Mouse (Mus musculus): ENCODE measurements around the gene B3galt1. TPM values are rescaled to one million over a fixed set of nuclear protein-coding genes. Genes with fewer than 3 reads are reported as not detected.

B3galt1 gene
- polyA plus RNA-seq, 1 experiment = 0.59 TPM

GRCm38 (mm10) chr2:68021541-68022152 lies 456.0 kb downstream of the B3galt1 start:
- Histone ChIP-seq H3K4me1 (ENCODE audit: control insufficient read depth, insufficient read depth, insufficient read length, low read length) (no peaks in the 10 kb centered on the region), H3K4me3 (ENCODE audit: insufficient read depth, low read depth, low read length) (no peak overlapping the region)

DNA sequence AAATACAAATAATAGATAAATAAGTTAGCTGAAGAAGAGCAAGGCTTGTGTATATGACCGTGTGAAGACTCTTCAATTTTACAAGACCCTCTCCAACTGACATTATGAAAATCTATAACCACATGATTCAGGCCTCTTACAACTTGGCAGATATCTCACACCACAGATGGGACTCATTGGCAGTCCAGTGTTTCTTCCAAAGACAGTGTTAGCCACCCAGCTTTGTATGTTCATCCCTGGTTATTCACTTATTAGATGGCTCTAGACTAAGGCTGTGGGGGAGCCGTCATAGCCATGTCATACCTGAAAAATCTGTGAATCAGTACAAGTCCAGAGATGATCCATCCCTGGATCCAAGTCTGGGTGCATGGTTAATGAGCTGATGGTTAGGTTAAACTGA lies 463.1 kb downstream of the B3galt1 start:
- Histone ChIP-seq H3K4me3 (ENCODE audit: insufficient read depth, low read depth, low read length) (no peak overlapping the region), H3K4me1 (ENCODE audit: control insufficient read depth, insufficient read depth, insufficient read length, low read length) (no peaks in the 10 kb centered on the region), H3K27ac (replicated peaks; ENCODE audit: low read depth, low read length) (no peak overlapping the region)

More at GRCm38 (mm10) chr2:68021541-68022152, 456.0 kb downstream of the B3galt1 start:
- H3K27ac ChIP-seq (replicated peaks; ENCODE audit: low read depth, low read length) = no peak overlapping the region

DNA sequence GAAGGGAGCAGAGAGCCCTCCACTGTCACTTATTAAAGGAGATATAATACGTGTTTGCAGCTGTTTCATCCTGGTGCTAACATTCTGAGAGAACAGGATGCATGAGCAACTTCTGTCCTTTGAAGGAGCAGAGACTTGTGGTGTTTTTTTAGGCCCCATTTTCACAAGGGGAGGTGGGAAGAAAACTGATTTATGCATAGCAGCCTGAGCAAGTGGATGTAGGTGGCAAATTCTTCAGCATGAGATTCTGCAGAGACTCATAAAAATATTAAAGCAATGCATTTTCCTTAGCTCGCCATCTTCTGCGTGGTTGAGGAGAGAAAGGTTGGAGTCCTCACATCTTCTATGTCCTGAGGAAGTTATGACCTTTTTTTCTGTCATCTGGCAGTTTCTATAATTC lies 469.0 kb downstream of the B3galt1 start:
- no peak overlapping the region for H3K4me3 ChIP-seq (ENCODE audit: insufficient read depth, low read depth, low read length)

DNA sequence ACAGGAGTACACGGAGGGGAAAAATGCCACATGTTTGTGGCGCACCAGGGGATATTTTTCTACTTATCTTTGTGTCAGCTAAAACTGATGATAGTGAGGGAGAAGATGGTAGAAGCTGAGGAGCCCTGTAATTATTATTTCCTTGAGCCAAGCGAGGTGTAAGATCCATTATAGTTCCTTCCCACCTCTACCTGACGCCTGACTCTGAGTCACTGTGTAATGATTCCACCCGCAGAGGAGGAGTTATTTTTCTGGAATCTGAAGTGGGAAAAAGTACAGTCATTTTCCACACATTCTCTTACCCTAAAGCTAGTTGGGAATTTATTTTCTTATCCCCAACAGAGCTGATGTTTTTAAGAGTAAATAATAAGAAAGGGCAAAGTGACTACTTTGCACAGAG lies 475.1 kb downstream of the B3galt1 start:
- Histone ChIP-seq H3K4me3 (ENCODE audit: insufficient read depth, low read depth, low read length) (no peak overlapping the region), H3K27ac (replicated peaks; ENCODE audit: low read depth, low read length) (no peak overlapping the region), H3K4me1 (ENCODE audit: control insufficient read depth, insufficient read depth, insufficient read length, low read length) (no peaks in the 10 kb centered on the region)

More for the DNA sequence above, 469.0 kb downstream of the B3galt1 start:
- Histone ChIP-seq H3K27ac (replicated peaks; ENCODE audit: low read depth, low read length) (no peak overlapping the region), H3K4me1 (ENCODE audit: control insufficient read depth, insufficient read depth, insufficient read length, low read length) (no peaks in the 10 kb centered on the region)

GRCm38 (mm10) chr2:68052481-68052880 lies 486.8 kb downstream of the B3galt1 start:
- Histone ChIP-seq H3K27ac (replicated peaks; ENCODE audit: low read depth, low read length) (no peak overlapping the region), H3K4me3 (ENCODE audit: insufficient read depth, low read depth, low read length) (no peak overlapping the region), H3K4me1 (ENCODE audit: control insufficient read depth, insufficient read depth, insufficient read length, low read length) (no peaks in the 10 kb centered on the region)

DNA sequence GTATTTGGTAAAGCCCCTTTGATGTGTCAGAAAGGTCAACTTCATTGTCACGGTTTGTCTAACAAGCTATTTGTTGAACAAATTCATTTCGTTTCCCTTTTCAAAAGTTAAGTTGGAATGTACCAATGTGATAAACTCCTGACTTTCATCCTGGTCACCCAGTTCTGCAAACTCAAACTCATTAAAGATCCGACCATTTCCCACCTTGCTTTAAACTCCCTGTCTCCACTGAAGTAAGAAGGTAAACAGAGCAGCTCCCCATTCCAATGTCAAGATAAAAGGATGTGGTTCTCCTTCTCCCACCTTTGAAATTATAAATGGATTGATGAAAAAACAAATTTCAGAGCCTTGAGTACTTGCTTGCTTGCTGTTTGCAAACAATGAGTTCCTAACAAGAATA lies 487.6 kb downstream of the B3galt1 start:
- Histone ChIP-seq H3K4me3 (ENCODE audit: insufficient read depth, low read depth, low read length) (no peak overlapping the region), H3K4me1 (ENCODE audit: control insufficient read depth, insufficient read depth, insufficient read length, low read length) (no peaks in the 10 kb centered on the region), H3K27ac (replicated peaks; ENCODE audit: low read depth, low read length) (no peak overlapping the region)

GRCm38 (mm10) chr2:68061341-68061740 lies 495.7 kb downstream of the B3galt1 start:
- no peaks in the 10 kb centered on the region for H3K4me1 ChIP-seq (ENCODE audit: control insufficient read depth, insufficient read depth, insufficient read length, low read length)
- no peak overlapping the region for H3K4me3 ChIP-seq (ENCODE audit: insufficient read depth, low read depth, low read length)
- no peak overlapping the region for H3K27ac ChIP-seq (replicated peaks; ENCODE audit: low read depth, low read length)

GRCm38 (mm10) chr2:68079426-68080360 lies 514.0 kb downstream of the B3galt1 start:
- no peaks in the 10 kb centered on the region for H3K4me1 ChIP-seq (ENCODE audit: control insufficient read depth, insufficient read depth, insufficient read length, low read length)
- H3K4me3 ChIP-seq (ENCODE audit: insufficient read depth, low read depth, low read length) = no peak overlapping the region
- H3K27ac ChIP-seq (replicated peaks; ENCODE audit: low read depth, low read length) = no peak overlapping the region

- Histone ChIP-seq H3K27ac (replicated peaks; ENCODE audit: low read depth, low read length) (no peak overlapping the region), H3K4me1 (ENCODE audit: control insufficient read depth, insufficient read depth, insufficient read length, low read length) (no peaks in the 10 kb centered on the region), H3K4me3 (ENCODE audit: insufficient read depth, low read depth, low read length) (no peak overlapping the region)
Observed at GRCm38 (mm10) chr2:68080872-68081280, 515.2 kb downstream of the B3galt1 start.

DNA sequence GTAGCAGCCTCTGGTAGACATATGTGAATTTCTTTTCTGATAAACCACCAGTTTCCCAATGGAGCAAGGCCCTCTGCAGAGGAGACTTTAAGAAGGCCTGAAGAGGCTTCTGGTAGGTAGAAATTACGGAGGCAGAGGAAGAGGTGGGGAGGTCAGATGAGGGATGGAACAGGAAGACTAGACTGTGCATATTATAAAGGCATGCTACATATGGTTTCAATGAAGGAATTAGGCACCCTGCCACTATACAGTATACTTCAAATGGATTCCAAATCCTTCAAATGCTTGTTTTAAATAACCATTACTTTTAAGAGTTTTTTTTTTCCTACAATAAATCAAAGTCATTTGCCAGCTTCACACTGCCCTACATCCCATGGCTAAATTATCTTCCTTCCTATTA lies 518.8 kb downstream of the B3galt1 start:
- Histone ChIP-seq H3K4me1 (ENCODE audit: control insufficient read depth, insufficient read depth, insufficient read length, low read length) (no peaks in the 10 kb centered on the region), H3K4me3 (ENCODE audit: insufficient read depth, low read depth, low read length) (no peak overlapping the region), H3K27ac (replicated peaks; ENCODE audit: low read depth, low read length) (no peak overlapping the region)

GRCm38 (mm10) chr2:68086101-68086500 lies 520.4 kb downstream of the B3galt1 start:
- no peaks in the 10 kb centered on the region for H3K4me1 ChIP-seq (ENCODE audit: control insufficient read depth, insufficient read depth, insufficient read length, low read length)
- no peak overlapping the region for H3K27ac ChIP-seq (replicated peaks; ENCODE audit: low read depth, low read length)
- no peak overlapping the region for H3K4me3 ChIP-seq (ENCODE audit: insufficient read depth, low read depth, low read length)

GRCm38 (mm10) chr2:68091559-68091958 lies 525.9 kb downstream of the B3galt1 start:
- Histone ChIP-seq H3K27ac (replicated peaks; ENCODE audit: low read depth, low read length) (no peak overlapping the region), H3K4me1 (ENCODE audit: control insufficient read depth, insufficient read depth, insufficient read length, low read length) (no peaks in the 10 kb centered on the region), H3K4me3 (ENCODE audit: insufficient read depth, low read depth, low read length) (no peak overlapping the region)

GRCm38 (mm10) chr2:68104641-68105040 lies 539.0 kb downstream of the B3galt1 start:
- H3K4me3 ChIP-seq (ENCODE audit: insufficient read depth, low read depth, low read length) = no peak overlapping the region
- H3K4me1 ChIP-seq (ENCODE audit: control insufficient read depth, insufficient read depth, insufficient read length, low read length) = no peaks in the 10 kb centered on the region
- no peak overlapping the region for H3K27ac ChIP-seq (replicated peaks; ENCODE audit: low read depth, low read length)

DNA sequence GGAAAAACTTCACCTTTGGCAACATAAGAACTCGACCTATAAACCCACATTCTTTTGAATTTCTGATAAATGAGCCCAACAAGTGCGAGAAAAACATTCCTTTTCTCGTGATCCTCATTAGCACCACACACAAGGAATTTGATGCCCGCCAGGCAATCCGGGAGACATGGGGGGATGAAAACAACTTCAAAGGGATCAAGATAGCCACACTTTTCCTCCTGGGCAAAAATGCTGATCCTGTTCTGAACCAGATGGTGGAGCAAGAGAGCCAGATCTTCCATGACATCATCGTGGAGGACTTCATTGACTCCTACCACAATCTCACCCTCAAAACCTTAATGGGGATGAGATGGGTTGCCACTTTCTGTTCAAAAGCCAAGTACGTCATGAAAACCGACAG lies 552.4 kb downstream of the B3galt1 start:
- no peak overlapping the region for H3K4me3 ChIP-seq (ENCODE audit: insufficient read depth, low read depth, low read length)
- no peak overlapping the region for H3K27ac ChIP-seq (replicated peaks; ENCODE audit: low read depth, low read length)
- H3K4me1 ChIP-seq (ENCODE audit: control insufficient read depth, insufficient read depth, insufficient read length, low read length) = no peaks in the 10 kb centered on the region

DNA sequence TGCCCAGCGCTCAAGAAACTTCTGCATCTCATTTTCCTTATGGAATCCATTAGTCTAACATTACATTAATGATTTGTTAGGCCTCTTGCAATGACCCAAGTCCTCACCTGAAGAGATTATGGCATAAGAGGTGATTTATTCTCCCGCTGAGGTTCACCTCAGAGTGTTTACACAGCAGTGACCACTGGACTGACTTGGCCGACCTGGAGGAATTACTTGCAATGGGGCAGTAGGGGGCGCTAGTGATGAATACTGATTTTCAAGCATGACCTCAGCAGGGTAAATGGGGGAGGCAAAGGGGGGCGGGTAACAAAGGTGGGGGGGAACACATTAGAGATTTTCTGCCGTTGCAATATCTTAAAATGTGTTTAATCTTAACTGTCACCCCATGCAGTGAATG lies 559.1 kb downstream of the B3galt1 start:
- no peaks in the 10 kb centered on the region for H3K4me1 ChIP-seq (ENCODE audit: control insufficient read depth, insufficient read depth, insufficient read length, low read length)
- no peak overlapping the region for H3K27ac ChIP-seq (replicated peaks; ENCODE audit: low read depth, low read length)
- no peak overlapping the region for H3K4me3 ChIP-seq (ENCODE audit: insufficient read depth, low read depth, low read length)

DNA sequence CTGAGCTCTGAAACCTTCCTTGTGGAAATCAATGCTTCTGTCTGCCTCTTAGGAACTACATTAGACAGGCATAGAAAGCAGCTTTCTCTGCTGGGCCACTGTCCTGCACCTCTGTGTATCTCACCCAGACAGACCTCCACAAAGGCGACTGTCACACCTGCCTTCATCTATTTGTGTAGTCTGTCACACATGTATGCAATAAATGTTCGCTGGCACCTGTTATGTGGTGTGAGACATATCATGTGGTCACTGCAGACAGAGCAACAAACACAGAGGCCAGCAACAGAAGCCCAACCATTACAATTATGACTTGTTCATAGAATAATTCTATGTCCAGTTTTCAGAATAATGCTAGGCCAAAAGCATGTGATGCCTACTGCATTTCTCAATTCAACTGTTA lies 575.4 kb downstream of the B3galt1 start:
- H3K4me3 ChIP-seq (ENCODE audit: insufficient read depth, low read depth, low read length) = no peak overlapping the region
- H3K4me1 ChIP-seq (ENCODE audit: control insufficient read depth, insufficient read depth, insufficient read length, low read length) = no peaks in the 10 kb centered on the region
- H3K27ac ChIP-seq (replicated peaks; ENCODE audit: low read depth, low read length) = no peak overlapping the region

Measured in brown adipose tissue, adult 24 weeks (tissue).